Comparison of ENCODE assay signal across 25 mouse cellular contexts in genomic region chr15:28138806-28139205, GRCm38 (mm10).
"Had no signal": no experiment of that assay in that cellular context is flagged by ENCODE, and none has a peak within 500 bp of the region (broad histone marks: within the 10 kb centered on the region; RNA-seq: fewer than 3 reads in every experiment).

No protein-coding gene starts in this region.

- H3K27me3 ChIP-seq: heart, embryonic 12.5 days; hindbrain, embryonic 13.5 days; hindbrain, embryonic 15.5 days; kidney, embryonic 15.5 days; limb, embryonic 13.5 days; limb, embryonic 15.5 days; liver, embryonic 12.5 days had no signal

- H3K4me2 ChIP-seq: heart, embryonic 12.5 days; hindbrain, embryonic 13.5 days; hindbrain, embryonic 15.5 days; kidney, embryonic 15.5 days; limb, embryonic 13.5 days; limb, embryonic 15.5 days; liver, embryonic 12.5 days had no signal

- H3K9ac ChIP-seq: heart, embryonic 12.5 days; hindbrain, embryonic 13.5 days; hindbrain, embryonic 15.5 days; kidney, embryonic 15.5 days; limb, embryonic 13.5 days; limb, embryonic 15.5 days; liver, embryonic 12.5 days; liver, embryonic 14.5 days had no signal

- H3K27ac ChIP-seq: heart, embryonic 10.5 days; hindbrain, embryonic 13.5 days; hindbrain, embryonic 15.5 days; hindbrain, postnatal 0 days; kidney, embryonic 15.5 days; kidney, postnatal 0 days; limb, embryonic 13.5 days; limb, embryonic 15.5 days; liver, embryonic 12.5 days; liver, embryonic 14.5 days had no signal

- H3K36me3 ChIP-seq: heart, embryonic 10.5 days; heart, embryonic 12.5 days; hindbrain, embryonic 13.5 days; hindbrain, embryonic 15.5 days; kidney, embryonic 15.5 days; limb, embryonic 13.5 days; limb, embryonic 15.5 days; liver, embryonic 12.5 days had no signal

- ATAC-seq: hindbrain, postnatal 0 days; intestine, embryonic 16.5 days; liver, embryonic 12.5 days had no signal

- DNase-seq: gastrocnemius, postnatal 14 days; gastrocnemius, postnatal 36 days; heart, adult 18-20 months; heart, postnatal 10 days; heart, postnatal 36 days; kidney, adult 11 months; kidney, adult 2 months; kidney, adult 9 months; kidney, postnatal 14 days; kidney, postnatal 36 days; layer of hippocampus, adult 9-11 months; layer of hippocampus, postnatal 36 days; left cerebral cortex, postnatal 4 days had no signal

- H3K4me3 ChIP-seq: heart, embryonic 10.5 days; heart, embryonic 12.5 days; hindbrain, embryonic 13.5 days; hindbrain, embryonic 15.5 days; kidney, embryonic 15.5 days; limb, embryonic 13.5 days; limb, embryonic 15.5 days; liver, embryonic 12.5 days had no signal

- H3K4me1 ChIP-seq: hindbrain, embryonic 15.5 days; limb, embryonic 15.5 days; liver, embryonic 12.5 days had no signal

- H3K9me3 ChIP-seq: heart, embryonic 10.5 days; hindbrain, embryonic 13.5 days; hindbrain, embryonic 15.5 days; kidney, embryonic 15.5 days; limb, embryonic 13.5 days; limb, embryonic 15.5 days; liver, embryonic 12.5 days had no signal
